Mouse (Mus musculus) thymus, postnatal 25 days (tissue): ENCODE measurements around the gene Ift46.
A peak's percentile ranks its signal among the peaks of the same experiment; 100 is the strongest.

Experiments
- DNase-seq: peaks from one replicate; pipeline ENCODE4 v3.0.0; 2022

The Ift46 gene

DNA sequence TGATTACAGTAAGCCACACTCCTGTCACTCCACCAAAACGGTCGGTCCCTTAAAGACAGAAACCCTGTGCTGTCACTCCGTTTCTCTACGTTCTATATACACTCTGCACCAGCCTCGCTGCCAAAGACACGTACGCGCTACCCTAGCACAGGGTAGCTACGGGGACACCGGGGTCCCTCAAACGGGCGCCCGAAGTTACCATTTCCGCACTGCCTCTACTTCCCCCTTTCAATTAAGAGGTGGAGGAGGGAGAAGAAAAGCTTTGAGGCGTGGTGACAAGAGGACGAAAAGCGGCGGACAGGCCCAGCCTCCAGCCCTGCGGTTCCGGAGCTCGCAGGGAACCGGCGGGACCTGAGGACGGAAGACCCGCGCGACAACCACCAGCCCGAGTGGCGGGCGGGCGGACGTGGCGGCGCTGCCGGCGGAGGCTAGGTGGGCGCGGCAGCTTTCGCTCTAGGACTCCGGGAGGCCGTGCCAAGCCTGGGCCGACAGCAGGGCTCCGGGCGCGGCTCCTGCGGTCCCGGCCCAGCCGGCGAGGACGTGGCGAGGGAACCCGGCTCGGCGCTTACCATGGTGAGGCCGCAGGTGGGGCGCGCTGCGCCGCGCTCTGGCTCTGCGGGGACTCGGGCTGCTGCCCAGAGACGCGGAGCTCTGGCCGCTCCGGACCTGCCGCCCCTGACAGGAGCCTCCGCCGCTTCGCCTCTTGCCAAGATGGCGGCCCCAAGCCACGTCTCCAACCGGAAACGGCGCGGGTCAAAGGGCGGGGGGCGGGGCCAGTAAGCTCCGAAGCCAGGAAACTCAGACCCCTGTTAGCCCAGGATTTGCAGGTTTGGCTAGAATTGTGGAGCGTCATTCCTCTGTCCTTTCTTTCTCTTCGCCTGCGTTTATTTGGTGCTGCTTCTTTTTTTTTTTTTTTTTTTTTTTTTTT is at the start of gene Ift46, which contains the start of gene Arcn1:
Gene Ift46 (plus strand): TSS at position 808 of the 928 bp plus-strand sequence.
Gene Arcn1 (minus strand): TSS at position 745 of the 928 bp plus-strand sequence.
- peak; percentile 83 for DNase-seq

DNA sequence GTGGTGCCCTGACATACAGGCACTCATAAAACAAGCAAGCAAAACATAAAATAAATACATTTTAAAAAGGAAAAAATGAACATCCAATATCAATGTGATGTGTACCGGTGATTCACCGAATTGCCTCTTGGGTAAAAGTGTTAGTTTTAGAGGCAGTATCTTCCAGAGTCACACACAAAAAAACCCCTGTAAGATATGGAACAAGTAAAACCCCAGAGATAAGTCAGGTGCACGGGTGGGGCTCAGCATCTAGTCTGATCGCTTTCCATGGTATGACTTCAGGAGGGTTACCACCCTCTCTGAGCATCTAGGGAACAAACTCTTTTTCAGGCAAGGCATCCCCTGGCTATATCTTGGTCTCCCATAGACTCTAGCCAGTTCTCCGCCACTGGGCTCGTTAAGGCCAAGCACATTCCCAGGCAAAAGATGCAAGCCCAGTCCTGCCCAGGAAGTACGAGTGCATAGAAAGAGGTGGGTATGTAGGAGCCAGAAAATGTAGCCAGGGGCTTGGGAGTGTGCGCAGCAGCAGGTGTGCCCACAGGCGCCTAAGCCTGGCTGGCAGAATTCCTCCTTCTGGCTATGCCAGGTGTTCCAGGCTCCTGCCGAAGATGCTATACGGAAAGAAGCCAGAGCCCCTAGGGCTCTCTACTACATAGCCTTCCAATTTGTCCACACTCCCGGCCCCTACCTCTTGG is 48.6 kb upstream of the Ift46 start:
- DNase-seq, result no peak

DNA sequence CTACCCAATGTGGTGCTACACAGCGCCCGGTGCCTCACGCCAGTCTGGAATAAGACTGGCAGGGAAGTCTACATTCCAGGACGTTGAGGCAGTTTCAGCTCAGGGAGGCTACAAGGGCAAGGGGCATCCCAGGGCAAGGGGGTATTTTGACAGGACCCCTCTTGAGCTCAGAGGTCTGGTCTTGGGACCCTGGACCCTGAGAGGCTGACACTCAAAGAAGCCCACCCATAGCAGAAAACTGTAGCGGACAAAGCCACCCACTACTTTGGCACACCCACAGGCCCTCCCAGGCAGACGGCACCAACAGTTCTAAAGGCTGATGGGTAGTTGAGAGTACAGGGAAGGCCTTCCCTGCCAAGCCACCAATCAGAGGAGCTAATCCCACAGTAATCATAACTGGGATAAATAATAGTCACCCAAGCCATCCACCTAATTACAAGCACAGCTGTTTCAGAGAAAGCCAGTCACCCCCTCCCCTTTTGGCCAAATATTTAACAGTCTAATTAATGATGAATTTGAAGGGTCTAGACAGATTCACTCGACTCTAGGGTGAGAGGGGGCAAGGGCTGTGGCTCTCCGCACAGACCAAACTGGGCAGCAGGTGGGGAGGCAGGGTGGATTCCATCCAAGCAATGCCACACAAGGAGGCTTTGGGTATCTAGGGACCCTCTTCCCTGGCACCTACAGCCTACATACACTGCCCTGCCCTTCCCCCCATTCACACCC is 47.9 kb upstream of the Ift46 start:
- DNase-seq, result no peak

DNA sequence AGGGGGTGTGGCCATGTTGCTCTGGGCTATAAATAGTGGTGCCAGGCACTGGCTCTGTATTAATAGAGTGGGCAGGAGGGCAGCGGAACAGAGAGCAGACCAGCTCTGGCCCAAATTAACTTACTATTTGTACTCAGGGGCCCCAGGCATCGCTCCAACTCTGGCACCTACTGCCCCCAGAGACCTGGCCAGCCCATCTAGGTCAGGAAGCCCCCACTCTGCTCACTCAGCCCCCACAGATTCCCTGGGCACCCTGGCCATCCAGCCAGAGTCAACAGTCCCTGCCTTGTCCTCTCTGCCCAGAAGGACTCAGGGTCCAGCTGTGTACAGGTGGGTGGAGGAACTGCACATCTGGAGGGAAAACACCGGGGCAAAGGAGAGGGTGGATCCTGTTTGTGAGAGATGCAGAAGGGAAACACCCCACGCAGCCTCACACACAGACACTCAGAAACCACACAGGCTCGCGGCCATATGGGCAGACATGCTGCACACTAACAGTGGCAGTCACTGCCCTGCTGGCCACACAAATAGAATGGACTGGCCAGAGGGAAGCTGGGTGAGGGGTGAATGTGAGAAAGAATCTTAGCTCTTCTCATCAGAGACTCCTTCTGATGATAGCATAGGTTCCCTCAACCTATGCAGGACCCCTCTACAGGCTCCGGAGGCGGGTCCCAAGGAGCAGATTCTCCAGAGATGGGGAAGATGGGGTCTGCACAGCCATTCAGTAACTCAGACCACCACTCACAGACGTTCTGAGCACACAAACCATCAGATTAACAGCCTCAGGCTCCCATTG is 47.2 kb upstream of the Ift46 start:
- DNase-seq, result no peak

DNA sequence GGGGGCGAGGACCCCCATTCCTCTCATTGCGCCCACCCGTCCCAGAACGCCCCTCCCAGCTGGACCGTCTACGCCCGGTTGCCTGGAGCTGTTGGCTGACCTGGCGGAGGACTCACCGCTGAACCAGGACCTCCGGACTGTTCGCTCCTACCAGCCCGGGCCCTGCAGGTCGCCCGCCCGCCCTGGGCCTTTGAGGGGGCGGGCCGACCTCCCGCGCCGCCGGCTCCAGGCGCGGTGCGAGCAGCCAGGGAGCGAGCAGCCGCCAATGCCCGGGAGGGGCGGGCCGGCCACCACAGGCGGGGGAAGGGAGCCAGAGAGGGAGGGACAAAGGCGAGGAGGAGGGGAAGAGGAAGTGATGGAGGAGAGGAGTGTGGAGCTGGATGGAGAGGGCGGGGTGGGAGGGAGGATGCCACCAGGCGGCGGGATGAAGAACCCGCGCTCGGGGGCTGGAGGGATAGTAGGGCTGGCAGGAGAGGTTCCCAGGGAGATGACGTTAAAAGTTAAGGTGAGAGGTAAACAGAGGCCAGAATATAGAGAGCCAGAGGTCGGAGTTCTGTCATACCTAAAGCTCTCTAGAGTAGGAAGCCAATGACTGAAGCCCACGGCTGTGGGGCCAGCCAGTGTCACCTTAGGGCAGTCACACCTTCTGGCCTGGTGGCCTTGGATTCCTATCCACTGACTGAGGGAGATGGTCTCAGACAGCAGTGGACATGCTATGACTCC is 46.4 kb upstream of the Ift46 start:
- DNase-seq, result peak; percentile 51

DNA sequence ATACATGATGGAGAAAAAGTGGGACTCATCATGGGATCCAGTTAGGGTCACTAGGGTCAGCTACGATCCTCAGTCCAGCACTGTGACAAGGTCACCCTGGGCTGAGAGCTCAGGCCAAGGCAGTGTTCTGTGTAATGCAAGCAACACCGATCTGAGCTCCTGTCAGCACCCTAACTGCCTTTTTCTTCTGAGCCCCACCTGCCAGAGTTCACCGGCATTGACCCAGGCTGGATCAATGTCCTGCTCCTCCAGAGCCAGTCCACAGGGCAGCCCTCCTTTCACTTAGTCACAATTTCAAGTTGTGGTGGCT is 45.9 kb upstream of the Ift46 start:
- DNase-seq, result no peak

DNA sequence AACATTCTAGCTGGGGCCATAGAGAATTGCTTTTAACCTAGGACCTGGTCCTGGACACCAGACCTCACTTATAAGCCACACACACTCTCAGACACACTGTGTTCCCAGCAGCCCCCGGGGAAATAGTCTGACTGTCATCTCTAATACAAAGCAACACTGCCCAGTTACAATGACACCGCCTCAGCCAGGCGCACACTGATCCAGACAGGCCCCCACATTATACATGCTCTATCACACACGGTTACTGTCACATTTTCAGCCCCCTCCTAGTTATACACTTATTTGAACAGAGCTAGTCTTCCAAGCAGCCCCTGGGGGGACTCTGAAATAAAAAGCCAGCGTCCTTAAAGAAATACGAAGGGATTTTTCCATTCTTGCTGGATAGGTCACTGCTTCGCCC is 45.1 kb upstream of the Ift46 start:
- no peak for DNase-seq

DNA sequence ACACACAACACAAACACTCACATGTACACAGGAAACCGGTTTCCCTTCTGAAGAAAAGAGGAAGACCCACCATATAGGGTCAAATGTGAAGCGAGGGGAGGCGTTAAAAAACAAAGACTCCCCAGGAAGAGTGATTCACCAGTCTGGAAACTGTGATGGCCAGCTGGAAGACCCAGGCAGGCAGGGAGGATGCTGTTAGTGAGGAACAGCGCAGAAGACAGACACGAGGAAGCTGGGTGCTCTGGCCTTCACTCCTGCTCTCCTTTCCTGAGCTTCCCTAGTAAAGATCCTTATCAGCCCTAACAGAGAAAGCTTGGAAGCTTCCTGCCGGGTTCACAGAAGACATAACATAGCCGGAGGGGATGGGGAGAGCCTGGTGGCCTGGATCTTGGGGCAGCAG is 44.7 kb upstream of the Ift46 start:
- DNase-seq, result no peak

DNA sequence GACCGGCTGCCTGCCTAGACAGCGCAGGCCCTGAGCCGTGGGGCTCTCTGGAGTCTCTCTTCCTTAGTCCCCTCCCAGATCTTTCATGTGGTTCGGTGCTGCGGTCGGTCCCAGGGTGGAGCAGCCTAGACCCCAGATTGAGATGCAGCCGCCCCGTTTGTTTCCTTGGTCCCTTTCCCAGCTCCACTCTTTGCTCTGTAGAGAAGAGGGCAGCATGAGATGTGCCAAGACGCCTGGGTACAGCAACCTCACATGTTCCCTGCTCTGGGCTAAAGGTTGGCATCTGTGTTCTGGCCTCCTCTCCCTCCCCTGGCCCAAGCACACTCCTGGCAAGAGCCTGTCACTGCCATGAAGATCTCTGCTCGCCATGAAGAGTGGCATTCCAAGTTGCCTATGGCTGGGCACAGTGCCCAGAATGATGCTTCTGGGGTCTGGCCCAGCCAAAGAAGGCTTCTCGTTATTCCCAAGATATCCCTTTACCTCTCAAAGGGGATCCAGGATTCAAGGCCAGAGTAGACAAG is 44.1 kb upstream of the Ift46 start:
- peak; percentile 15 for DNase-seq

DNA sequence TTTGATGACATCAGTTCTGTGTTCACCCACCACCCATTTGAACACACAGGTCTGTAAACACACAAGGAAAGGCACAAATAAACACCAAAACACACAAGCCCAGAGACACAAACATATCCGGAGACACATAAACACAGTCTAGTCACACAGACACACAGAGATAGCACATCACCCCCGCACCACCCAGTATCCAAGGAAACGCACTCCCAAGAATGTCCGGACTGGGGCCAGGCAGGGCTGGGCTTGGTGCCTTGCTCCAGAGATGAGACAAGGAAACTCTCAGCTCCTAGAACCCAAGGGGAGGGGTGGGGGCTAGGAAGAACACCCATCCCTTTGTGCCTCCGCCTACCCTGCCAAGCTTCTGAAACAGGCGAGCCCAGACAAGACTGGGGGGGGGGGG is 43.5 kb upstream of the Ift46 start:
- DNase-seq, result no peak

DNA sequence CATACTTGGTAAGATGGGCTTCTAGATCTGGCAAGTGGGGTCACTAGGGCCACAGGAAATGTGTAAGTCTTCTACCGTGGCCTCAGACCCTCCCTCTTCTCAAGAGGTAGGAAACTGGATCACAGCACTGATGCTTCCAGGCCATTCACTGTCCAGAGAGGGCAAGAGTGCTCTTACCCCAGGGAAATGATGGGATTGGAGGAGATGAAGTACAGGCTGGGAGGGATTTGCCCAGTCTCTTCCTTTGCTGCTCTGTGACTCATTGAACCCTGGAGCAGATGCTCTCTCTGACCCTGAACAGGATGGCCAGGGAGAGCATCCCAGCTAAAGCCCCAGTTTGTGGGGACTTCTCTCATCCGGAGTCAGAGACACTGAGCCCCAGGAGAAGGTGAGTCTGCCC is 43.0 kb upstream of the Ift46 start:
- DNase-seq, result no peak

DNA sequence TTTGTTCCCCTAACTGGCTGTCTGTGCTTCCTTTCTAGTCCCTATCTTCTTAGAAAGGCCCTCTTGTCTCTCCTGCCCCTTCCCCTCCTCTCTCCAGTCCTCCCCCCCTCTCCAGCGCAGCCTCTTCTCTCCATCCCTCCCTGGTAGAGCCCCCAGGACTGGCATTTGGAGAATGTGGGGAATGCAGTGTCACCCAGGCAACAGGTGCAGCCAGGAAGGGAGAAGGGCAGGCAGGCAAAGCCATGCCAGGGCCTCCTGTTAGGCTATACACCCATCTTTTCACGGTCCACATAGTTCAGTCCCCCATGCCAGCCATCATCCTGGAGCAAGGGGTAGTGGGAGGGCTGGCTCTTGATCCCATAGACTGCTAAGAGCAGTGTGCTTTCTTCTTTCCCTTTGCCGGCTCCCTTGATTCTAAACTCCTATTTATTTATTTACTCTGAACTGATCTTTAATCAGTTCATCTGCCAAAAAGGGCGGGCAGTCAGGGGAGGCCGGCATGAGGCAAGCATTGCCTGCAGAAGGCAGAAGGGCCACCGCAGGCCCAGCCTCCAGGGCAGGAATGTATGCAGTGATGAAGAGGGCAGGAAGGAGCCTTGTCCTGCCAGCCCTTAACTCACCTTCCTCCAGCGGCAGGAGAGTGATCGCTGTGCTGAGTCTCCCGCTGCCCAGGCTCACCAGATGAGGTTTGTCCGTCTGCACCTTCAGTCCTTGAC is 41.1 kb upstream of the Ift46 start:
- DNase-seq, result no peak

DNA sequence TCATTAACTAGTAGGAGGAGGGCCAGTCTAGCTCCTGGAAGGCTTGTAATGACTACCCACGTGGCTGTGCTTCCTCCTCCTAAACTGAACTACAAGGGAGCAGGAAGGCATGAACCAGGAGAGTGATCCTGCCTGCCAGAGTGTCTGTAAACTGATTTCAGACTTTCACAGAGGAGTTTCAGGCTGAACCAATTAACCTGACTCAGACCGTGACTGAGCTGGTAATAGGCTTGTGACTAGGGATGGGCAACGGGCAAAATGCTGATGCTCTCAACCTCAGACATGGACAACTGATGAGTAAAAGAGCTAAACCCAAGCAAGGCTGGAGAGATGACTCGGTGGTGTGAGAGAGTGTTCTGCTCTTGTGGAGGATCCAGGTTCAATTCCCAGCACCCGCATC is 40.3 kb upstream of the Ift46 start:
- DNase-seq, result no peak

DNA sequence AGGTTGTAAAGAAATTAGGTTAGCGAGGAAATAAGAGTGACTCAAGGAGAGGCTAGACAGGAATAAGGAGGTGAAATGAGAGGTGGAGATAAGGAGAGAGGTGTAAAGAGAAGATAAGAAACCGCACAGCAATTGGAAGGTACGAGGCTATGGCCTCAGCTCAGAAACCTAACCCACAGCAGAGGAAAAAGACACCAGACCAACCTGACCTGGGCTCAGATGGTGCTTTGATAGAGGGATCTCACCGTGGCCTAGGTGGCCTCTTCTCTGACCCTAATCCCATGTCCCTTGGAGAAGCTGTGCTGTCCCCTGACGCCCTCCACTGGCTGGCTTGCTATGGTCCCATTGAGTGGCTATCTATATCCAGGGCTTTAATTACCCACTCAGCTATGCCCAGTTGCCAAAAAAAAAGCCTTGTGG is 35.6 kb upstream of the Ift46 start:
- no peak for DNase-seq

DNA sequence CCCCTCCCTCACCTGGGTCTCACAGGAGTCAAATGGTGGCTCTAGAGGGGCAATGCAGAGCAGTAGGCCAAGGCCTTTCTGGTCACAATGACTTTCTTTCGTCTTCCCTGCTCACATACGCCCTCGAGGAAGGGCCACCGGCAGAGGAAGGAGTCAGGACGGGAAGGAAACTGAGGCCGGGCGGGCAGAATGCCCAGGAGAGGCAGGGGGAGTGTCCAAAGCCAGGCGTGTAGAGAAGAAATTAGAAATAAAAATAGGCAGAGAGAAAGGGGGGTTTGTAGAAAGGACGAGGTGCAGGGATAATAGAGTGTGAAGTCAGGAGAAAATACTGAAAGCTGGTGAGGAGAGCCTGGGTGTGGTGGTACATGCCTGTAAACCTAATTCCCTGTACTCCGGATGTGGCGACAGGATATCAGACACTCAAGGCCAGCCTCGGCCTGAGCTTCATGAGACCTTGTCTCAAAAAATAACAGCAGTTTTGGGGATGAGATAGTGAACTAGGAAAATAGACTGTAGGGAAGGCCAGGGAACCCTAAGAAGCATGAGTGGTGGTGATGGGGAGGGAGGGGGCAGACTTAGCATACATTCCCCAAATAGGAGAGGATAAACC is 34.7 kb upstream of the Ift46 start:
- DNase-seq, result no peak

DNA sequence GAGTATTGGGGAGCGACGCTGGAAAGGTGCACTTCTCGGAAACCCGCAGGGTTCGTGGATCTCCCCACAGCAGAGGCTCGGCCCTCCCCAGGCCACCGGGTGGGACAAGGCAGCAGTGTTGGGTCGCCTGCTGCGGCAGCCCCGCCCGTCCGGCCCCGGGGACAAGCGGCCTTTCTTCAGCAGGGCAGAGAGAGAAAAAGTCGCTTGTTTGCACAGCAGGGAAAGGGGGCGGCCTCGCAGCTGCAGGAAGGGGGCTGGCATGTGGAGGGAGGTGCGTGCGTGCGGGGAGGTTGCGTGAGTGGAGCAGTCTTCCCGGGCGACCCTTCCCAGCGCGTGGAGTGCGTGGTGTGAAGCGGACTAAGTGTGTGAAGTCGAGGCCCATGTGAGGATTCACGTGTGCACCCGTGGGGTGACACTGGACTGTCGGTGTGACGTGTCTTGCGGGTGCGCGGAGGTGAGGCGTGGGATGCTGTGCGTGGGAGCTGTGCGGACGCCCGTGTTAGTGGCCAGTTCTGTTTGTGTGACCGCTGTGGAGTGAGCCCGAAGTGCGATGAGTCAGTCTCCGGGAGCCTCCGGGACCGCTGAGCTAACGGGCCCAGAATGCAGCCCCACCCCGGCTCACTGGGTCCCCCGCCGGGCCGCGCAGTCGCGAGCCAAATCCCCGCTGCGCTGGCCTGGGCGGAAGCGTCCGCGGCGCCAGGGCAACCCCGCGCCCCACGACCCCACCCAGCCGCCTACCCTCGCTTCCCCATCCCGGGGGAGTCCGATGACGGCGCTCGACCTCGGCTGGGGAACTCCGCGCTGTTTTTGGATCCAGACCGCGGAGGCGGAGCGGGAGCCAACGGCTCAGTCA is 33.8 kb upstream of the Ift46 start:
- DNase-seq, result peak; percentile 32

DNA sequence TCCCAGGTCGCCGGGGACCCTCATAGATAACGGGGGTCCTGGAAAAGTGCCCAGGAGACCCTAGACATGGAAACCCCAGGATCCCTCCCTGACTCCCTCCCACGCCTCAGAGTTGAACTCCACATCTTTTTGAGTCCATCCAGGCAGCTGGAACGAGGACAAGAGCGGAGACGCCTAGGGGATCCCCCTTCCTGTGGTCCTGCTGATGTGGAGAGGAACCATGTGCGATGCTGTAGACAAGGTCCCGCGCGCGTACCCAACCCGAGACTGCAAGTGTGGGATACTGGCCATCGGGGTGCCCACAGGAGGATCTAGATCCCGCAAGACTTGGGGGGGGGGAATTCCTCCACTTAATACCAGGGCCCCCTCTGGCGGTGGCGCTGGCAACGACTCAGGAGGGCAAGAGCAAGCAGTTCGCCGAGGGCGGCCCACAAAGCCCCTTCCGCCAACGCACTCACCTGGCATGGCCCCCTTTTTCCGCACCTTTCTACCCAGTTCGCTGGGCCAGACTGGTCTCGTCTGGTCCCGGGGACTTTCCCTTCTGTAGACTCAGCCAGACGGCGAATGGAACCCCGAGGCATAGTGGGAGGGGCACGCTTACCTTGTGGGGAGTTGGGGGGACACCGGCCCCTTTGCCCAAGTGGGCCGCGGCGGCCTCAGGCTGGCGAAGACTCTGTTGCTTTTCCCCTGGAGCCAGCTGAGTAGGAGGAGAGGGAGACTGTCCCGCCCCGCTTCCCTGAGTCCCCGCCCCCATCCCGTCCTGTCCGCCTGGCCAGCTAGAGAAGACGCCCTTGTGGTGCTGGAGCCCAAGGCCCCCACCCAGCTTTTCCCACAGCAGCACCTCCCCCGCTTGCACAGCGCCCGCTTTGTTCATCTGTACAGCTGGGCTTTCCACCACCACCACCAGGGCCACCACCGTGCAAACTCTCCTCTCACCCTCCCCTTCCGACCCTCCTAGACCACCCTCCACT is 32.9 kb upstream of the Ift46 start, which contains the start of gene Phldb1:
Gene Phldb1 (minus strand): TSS at position 675 of the 971 bp plus-strand sequence.
- peak; percentile 74 for DNase-seq

DNA sequence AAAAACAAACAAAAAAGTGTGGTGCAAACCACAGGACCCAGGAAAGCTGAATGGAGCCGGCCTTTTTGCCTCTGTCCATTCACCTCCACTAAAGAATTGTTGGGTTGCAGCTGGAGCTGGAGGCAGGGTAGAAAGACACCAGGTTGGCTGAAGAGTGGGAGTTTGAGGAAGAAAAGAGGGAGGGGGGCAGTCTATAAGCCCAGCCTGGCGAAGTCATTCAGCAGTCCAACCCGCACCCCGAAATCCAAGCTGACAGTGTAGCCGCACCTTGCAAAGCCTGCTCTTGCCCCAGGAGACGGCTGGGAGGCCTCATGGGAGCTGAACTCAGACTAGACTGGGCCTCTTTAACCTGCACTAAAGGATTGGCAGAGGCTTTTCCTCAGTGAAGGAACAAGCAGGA is 31.8 kb upstream of the Ift46 start:
- no peak for DNase-seq
